Mouse (Mus musculus) kidney, adult 2 months (tissue): ENCODE measurements at regions not wholly inside any gene's neighbourhood (a gene's known extent, or its start where the extent isn't known, plus 50 kb on each side); places are given as distances from the start of the nearest gene placed in this dataset.

Source experiments
- CTCF ChIP-seq: fragments of 200-500 bp; conservative IDR thresholded peaks from 2 replicates; pipeline ENCODE4 v1.5.1; 2011; ENCODE audit warnings: low read depth, mild to moderate bottlenecking, control low read depth, low read length, moderate library complexity, mixed read lengths; ENCODE audit not compliant: insufficient read depth, insufficient read length
- POLR2A ChIP-seq: fragments of 200-500 bp; IDR thresholded peaks from one replicate; pipeline ENCODE4 v1.6.1; 2011; ENCODE audit warnings: low read depth, low read length, control low read depth

- TF ChIP-seq CTCF = no peak
- TF ChIP-seq POLR2A = no peak
Measured at GRCm38 (mm10) chr4:54878531-54878930, 66.3 kb upstream of the Zfp462 start.
